Mouse (Mus musculus): Measurements from ENCODE around the gene 2610507B11Rik.

Gene 2610507B11Rik

GRCm38 (mm10) chr11:78261380-78262352 lies at the start of gene 2610507B11Rik:
Gene 2610507B11Rik, plus strand, starts transcription at chr11:78261752.
- DNase-seq (ENCODE audit: low read depth) = peak; percentile 96

GRCm38 (mm10) chr11:78213086-78213817 lies 48.3 kb upstream of the 2610507B11Rik start:
- DNase-seq (ENCODE audit: low read depth) = peak; percentile 34

GRCm38 (mm10) chr11:78215709-78216317 lies 45.7 kb upstream of the 2610507B11Rik start:
- peak; percentile 31 for DNase-seq (ENCODE audit: low read depth)

GRCm38 (mm10) chr11:78223586-78223985 lies 38.0 kb upstream of the 2610507B11Rik start:
- no peak for DNase-seq (ENCODE audit: low read depth)

GRCm38 (mm10) chr11:78231518-78231917 lies 30.0 kb upstream of the 2610507B11Rik start:
- no peak for DNase-seq (ENCODE audit: low read depth)

GRCm38 (mm10) chr11:78240193-78240857 lies 21.2 kb upstream of the 2610507B11Rik start:
- DNase-seq (ENCODE audit: low read depth) = no peak

GRCm38 (mm10) chr11:78245261-78245626 lies 16.3 kb upstream of the 2610507B11Rik start:
- DNase-seq (ENCODE audit: low read depth) = no peak

GRCm38 (mm10) chr11:78245627-78246317 lies 15.8 kb upstream of the 2610507B11Rik start, which contains the start of the genes Sdf2 and Supt6:
Gene Sdf2, plus strand, starts transcription at chr11:78245746.
Gene Supt6, minus strand, starts transcription at chr11:78245987.
- DNase-seq (ENCODE audit: low read depth) = peak; percentile 97

GRCm38 (mm10) chr11:78246318-78247011 lies 15.1 kb upstream of the 2610507B11Rik start:
- peak; percentile 61 for DNase-seq (ENCODE audit: low read depth)

GRCm38 (mm10) chr11:78247012-78247348 lies 14.6 kb upstream of the 2610507B11Rik start:
- DNase-seq (ENCODE audit: low read depth) = no peak

GRCm38 (mm10) chr11:78247727-78248140 lies 13.8 kb upstream of the 2610507B11Rik start:
- DNase-seq (ENCODE audit: low read depth) = no peak

- no peak for DNase-seq (ENCODE audit: low read depth)
Measured at GRCm38 (mm10) chr11:78256618-78257017, 4.9 kb upstream of the 2610507B11Rik start.

- peak; percentile 58 for DNase-seq (ENCODE audit: low read depth)
Measured at GRCm38 (mm10) chr11:78260489-78261258, 878 bp upstream of the 2610507B11Rik start.

GRCm38 (mm10) chr11:78262550-78262949 lies 998 bp downstream of the 2610507B11Rik start:
- peak; percentile 77 for DNase-seq (ENCODE audit: low read depth)

- DNase-seq (ENCODE audit: low read depth) = no peak
Measured at GRCm38 (mm10) chr11:78265571-78265970, 4.0 kb downstream of the 2610507B11Rik start.

GRCm38 (mm10) chr11:78271986-78272385 lies 10.4 kb downstream of the 2610507B11Rik start:
- no peak for DNase-seq (ENCODE audit: low read depth)

GRCm38 (mm10) chr11:78275596-78275995 lies 14.0 kb downstream of the 2610507B11Rik start:
- DNase-seq (ENCODE audit: low read depth) = no peak

- peak; percentile 38 for DNase-seq (ENCODE audit: low read depth)
Measured at GRCm38 (mm10) chr11:78276169-78276568, 14.6 kb downstream of the 2610507B11Rik start.

GRCm38 (mm10) chr11:78278853-78279252 lies 17.3 kb downstream of the 2610507B11Rik start:
- no peak for DNase-seq (ENCODE audit: low read depth)

- no peak for DNase-seq (ENCODE audit: low read depth)
Measured at GRCm38 (mm10) chr11:78279586-78279985, 18.0 kb downstream of the 2610507B11Rik start.
